26 mouse cellular contexts compared by ENCODE assay signal in genomic region chr7:5982426-5982825, GRCm38 (mm10). TPM values are rescaled to one million over a fixed set of nuclear protein-coding genes. Genes with fewer than 3 reads are reported as not detected.
"Had no signal": no experiment of that assay in that cellular context is flagged by ENCODE, and none has a peak within 500 bp of the region (broad histone marks: within the 10 kb centered on the region; RNA-seq: fewer than 3 reads in every experiment).

No protein-coding gene starts in this region.

RNA-seq across cellular contexts. Expression of gene Vmn1r65, which starts 28.4 kb away (rescaled TPM):
- polyA plus RNA-seq: heart, embryonic 10.5 days; heart, embryonic 11.5 days; heart, embryonic 12.5 days; heart, embryonic 13.5 days; heart, embryonic 14.5 days; heart, embryonic 15.5 days; heart, embryonic 16.5 days; heart, postnatal 0 days; hindbrain, embryonic 10.5 days; hindbrain, embryonic 11.5 days; hindbrain, embryonic 12.5 days; hindbrain, embryonic 13.5 days; hindbrain, embryonic 14.5 days; hindbrain, embryonic 15.5 days; hindbrain, embryonic 16.5 days; hindbrain, postnatal 0 days; inflammation-experienced regulatory T-cells, adult 6 months; intestine, embryonic 14.5 days; intestine, embryonic 15.5 days; intestine, embryonic 16.5 days; intestine, postnatal 0 days; kidney, embryonic 14.5 days; kidney, embryonic 15.5 days; kidney, embryonic 16.5 days; kidney, postnatal 0 days; large intestine, adult 2 months had no signal
